Mouse (Mus musculus) bone marrow macrophage, adult 2 months (primary cell): ENCODE data around the gene Hoxa1.

Experiments used
- CTCF ChIP-seq: IDR thresholded peaks from 2 replicates; pipeline ENCODE4 v1.5.1; 2012; ENCODE audit warnings: low read depth, mild to moderate bottlenecking, low read length, moderate library complexity
- POLR2A ChIP-seq: IDR thresholded peaks from 2 replicates; pipeline ENCODE4 v1.6.1; 2012; ENCODE audit warnings: mild to moderate bottlenecking, low read depth, low read length, borderline replicate concordance

DNA sequence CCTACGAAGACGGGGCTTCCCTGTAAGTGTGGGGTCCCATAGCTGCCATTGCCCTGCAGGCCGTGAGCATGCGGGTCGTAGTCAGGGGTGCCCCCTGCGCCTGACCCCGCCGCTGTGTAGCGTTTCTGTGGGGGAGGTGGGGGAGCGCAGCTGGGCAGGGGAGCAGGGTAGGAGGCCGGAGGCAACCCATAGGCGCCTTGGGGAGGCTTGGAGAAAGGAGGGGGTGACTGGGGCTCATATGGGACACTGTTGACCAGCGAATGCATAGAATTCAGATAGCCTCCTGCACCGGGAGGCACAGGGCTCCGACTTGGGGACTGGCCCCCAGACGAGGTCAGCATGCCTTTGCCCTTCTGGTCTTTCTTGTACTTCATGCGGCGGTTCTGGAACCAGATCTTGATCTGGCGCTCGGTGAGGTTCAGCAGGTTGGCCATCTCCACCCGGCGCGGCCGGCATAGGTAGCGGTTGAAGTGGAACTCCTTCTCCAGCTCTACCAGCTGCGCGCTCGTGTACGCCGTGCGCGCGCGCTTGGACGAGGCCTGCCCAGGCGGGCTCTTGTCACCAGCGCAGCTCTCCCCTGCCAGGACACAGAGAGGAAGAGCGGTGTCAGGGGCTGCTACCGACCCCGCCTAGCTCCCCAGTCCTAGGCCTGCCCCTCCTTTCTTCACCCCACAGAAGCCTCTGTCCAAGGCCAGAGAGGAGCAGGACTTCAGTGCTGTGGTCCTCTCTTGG lies 12.2 kb upstream of the Hoxa1 start:
- TF ChIP-seq POLR2A (no peak), CTCF (no peak)
